Mouse (Mus musculus) lung, postnatal 0 days (tissue): ENCODE measurements around the gene Pdxk.

Source experiments
- CTCF ChIP-seq: IDR thresholded peaks from 2 replicates; pipeline ENCODE4 v1.5.1; 2016; ENCODE audit warnings: antibody characterized with exemption, mild to moderate bottlenecking
- EP300 ChIP-seq: IDR thresholded peaks from 2 replicates; pipeline ENCODE4 v1.6.1; 2016; ENCODE audit warnings: antibody characterized with exemption, mild to moderate bottlenecking, control low read depth

- TF ChIP-seq CTCF (no peak), EP300 (no peak)
These were observed 1.6 kb downstream of the Pdxk start for GRCm38 (mm10) chr10:78462945-78463768.
